ENCODE assay signal across 12 mouse cellular contexts in genomic region chr4:131304361-131304777, GRCm38 (mm10).
DNase-seq lines count a peak whose midpoint lies in the region; ATAC-seq lines count a peak whose summit lies in the region.
"Had no signal": no experiment of that assay in that cellular context is flagged by ENCODE, and none has a peak within 500 bp of the region (broad histone marks: within the 10 kb centered on the region; RNA-seq: fewer than 3 reads in every experiment).

No protein-coding gene starts in this region.

- no peak overlapping the region for H3K9ac ChIP-seq in midbrain, embryonic 16.5 days (ENCODE audit: low read depth, low read length)
- H3K9ac ChIP-seq in midbrain, embryonic 11.5 days (ENCODE audit: low read length) = no peak overlapping the region
- H3K9ac ChIP-seq: embryonic facial prominence, embryonic 13.5 days; liver, embryonic 12.5 days had no signal

- peak; percentile 32; the same call in 1 of the 2 replicates for ATAC-seq in midbrain, embryonic 16.5 days
- no peak for ATAC-seq in midbrain, embryonic 11.5 days (ENCODE audit: low FRiP score)
- ATAC-seq: inflammation-experienced regulatory T-cells, adult 6 months; liver, embryonic 12.5 days had no signal

- H3K4me3 ChIP-seq in midbrain, embryonic 16.5 days (ENCODE audit: low read depth, low read length) = no peak overlapping the region
- no peak overlapping the region for H3K4me3 ChIP-seq in midbrain, embryonic 11.5 days (ENCODE audit: low read depth, low read length)
- H3K4me3 ChIP-seq: embryonic facial prominence, embryonic 13.5 days; liver, embryonic 12.5 days had no signal

- H3K36me3 ChIP-seq in midbrain, embryonic 16.5 days (ENCODE audit: control insufficient read depth, insufficient read depth, low read length) = no peaks in the 10 kb centered on the region
- H3K36me3 ChIP-seq in midbrain, embryonic 11.5 days (ENCODE audit: control insufficient read depth, insufficient read depth, low read length) = no peaks in the 10 kb centered on the region
- H3K36me3 ChIP-seq: embryonic facial prominence, embryonic 13.5 days; liver, embryonic 12.5 days had no signal

- H3K27ac ChIP-seq in midbrain, embryonic 16.5 days (ENCODE audit: low read length) = peak overlapping the region; percentile 35; the same call in 1 of the 2 replicates
- no peak overlapping the region for H3K27ac ChIP-seq in midbrain, embryonic 11.5 days (ENCODE audit: low read depth, low read length)
- H3K27ac ChIP-seq: embryonic facial prominence, embryonic 13.5 days; liver, embryonic 12.5 days had no signal

- 55% methylated on average over 12 of the region's 12 CpGs for whole genome bisulfite sequencing in midbrain, embryonic 16.5 days
- WGBS in midbrain, embryonic 11.5 days = 82% methylated on average over 12 of the region's 12 CpGs

- peaks cover 13% of the 10 kb centered on the region for H3K4me1 ChIP-seq in midbrain, embryonic 16.5 days (ENCODE audit: control insufficient read depth, insufficient read depth, low read length)
- H3K4me1 ChIP-seq in midbrain, embryonic 11.5 days (ENCODE audit: control insufficient read depth, insufficient read depth, low read length) = no peaks in the 10 kb centered on the region
- H3K4me1 ChIP-seq: liver, embryonic 12.5 days had no signal

- no peaks in the 10 kb centered on the region for H3K27me3 ChIP-seq in midbrain, embryonic 16.5 days (ENCODE audit: control insufficient read depth, insufficient read depth, low read depth, low read length)
- no peaks in the 10 kb centered on the region for H3K27me3 ChIP-seq in midbrain, embryonic 11.5 days (ENCODE audit: control insufficient read depth, insufficient read depth, low read length)
- H3K27me3 ChIP-seq: embryonic facial prominence, embryonic 13.5 days; liver, embryonic 12.5 days had no signal

- DNase-seq in cerebellum, postnatal 14 days = peak; percentile 26 to 29
- no peak for DNase-seq in cerebellum, adult 9-10 months
- DNase-seq in midbrain, embryonic 11.5 days (ENCODE audit: low spot score, missing footprints) = no peak
- peak; percentile 53 to 58 for DNase-seq in layer of hippocampus, postnatal 36 days
- DNase-seq in right cerebral cortex, postnatal 36 days (ENCODE audit: low spot score in 2 of 2) = peak; percentile 67 to 75
- no peak for DNase-seq in kidney, adult 8-10 months
- no peak for DNase-seq in kidney, adult 9 months
- DNase-seq: cerebellum, adult 8-10 months had no signal

- no peaks in the 10 kb centered on the region for H3K9me3 ChIP-seq in midbrain, embryonic 16.5 days (replicated peaks; ENCODE audit: control insufficient read depth, low read length, poor library complexity, severe bottlenecking)
- no peaks in the 10 kb centered on the region for H3K9me3 ChIP-seq in midbrain, embryonic 11.5 days (ENCODE audit: control insufficient read depth, low read length)
- H3K9me3 ChIP-seq: embryonic facial prominence, embryonic 13.5 days; liver, embryonic 12.5 days had no signal

- no peak overlapping the region for H3K4me2 ChIP-seq in midbrain, embryonic 16.5 days (ENCODE audit: low read length)
- no peak overlapping the region for H3K4me2 ChIP-seq in midbrain, embryonic 11.5 days
- H3K4me2 ChIP-seq: embryonic facial prominence, embryonic 13.5 days; liver, embryonic 12.5 days had no signal

Comparison
In these comparisons a context has a peak if more than half of its experiments do, and no peak if none do; other contexts are left out.
1. DNase-seq: peak in cerebellum, postnatal 14 days (2 of 2), layer of hippocampus, postnatal 36 days (2 of 2) and right cerebral cortex, postnatal 36 days (2 of 2); none in cerebellum, adult 9-10 months (single experiment), midbrain, embryonic 11.5 days (single experiment), kidney, adult 8-10 months (0 of 2) and kidney, adult 9 months (single experiment).